Mouse (Mus musculus) myocyte (in vitro differentiated cells): ENCODE data around the gene Plekha5.

Source experiments
- E2F4 ChIP-seq: IDR thresholded peaks from one replicate; pipeline ENCODE4 v1.6.1; 2011; ENCODE audit warnings: mild to moderate bottlenecking, control low read depth, moderate library complexity; ENCODE audit not compliant: insufficient read depth
- TCF3 ChIP-seq: IDR thresholded peaks from one replicate; pipeline ENCODE4 v1.6.1; 2011; ENCODE audit warnings: low read depth, control low read depth; ENCODE audit not compliant: insufficient read length

- TF ChIP-seq TCF3 (no peak), E2F4 (no peak)
Measured at GRCm38 (mm10) chr6:140492043-140492442, 68.2 kb downstream of the Plekha5 start.
